Mouse (Mus musculus) stomach, postnatal 0 days (tissue): ENCODE data around the gene Rassf8.

Experiments
- CTCF ChIP-seq: IDR thresholded peaks from 2 replicates; pipeline ENCODE4 v1.5.1; 2016; ENCODE audit warnings: antibody characterized with exemption, low read depth, mild to moderate bottlenecking, moderate library complexity
- EP300 ChIP-seq: optimal IDR thresholded peaks from 2 replicates; pipeline ENCODE3; 2016; ENCODE audit warnings: antibody characterized with exemption

DNA sequence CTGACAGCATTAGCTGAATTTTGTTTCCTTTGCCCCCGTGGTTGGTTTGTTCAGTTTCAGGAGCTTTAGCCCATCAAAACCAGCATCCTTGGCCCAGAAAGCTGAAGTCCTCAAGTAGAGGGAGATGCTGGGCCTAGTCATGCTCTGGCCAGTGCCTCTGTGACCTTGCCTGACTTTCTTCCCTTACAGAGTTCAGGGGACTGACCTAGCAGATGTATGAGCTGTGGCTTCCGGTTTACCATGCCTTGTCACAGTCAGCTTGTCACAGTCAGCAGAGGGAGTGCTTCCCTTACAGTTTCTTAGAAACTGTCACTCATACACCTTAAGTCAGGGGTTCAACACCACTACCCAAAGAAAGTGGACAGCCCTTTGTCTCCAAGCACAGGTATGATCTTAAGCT is 113.8 kb downstream of the Rassf8 start:
- TF ChIP-seq CTCF (peak; percentile 50; the same call in 1 of the 2 replicates), EP300 (no peak)
